Mouse (Mus musculus) 3T3-L1 (cell line): ENCODE results near the gene Rac1.
A peak's percentile ranks its signal among the peaks of the same experiment; 100 is the strongest.

Experiments
- DNase-seq: peaks from one replicate; pipeline ENCODE4 v3.0.0-alpha.2; 2015; ENCODE audit warnings: low read depth, low spot score

Gene Rac1

DNA sequence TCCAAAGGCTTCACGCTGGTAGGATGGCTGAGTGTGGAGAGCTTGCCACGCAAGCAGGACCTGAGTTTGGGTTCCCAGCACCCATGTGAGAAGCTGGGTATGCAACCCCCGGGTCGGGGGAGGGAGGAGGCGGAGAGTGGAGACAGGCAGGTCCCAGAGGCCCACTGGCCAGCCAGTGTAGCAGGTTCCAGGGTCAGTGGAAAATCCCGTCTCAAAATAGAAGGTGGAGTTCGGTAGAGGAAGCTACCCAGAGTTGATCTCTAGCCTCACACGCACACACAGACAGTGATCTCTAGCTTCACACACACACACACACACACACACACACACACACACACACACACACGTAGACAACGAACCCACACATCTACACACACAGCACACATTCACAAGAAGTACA, 34.7 kb downstream of the Rac1 start:
- DNase-seq = no peak

DNA sequence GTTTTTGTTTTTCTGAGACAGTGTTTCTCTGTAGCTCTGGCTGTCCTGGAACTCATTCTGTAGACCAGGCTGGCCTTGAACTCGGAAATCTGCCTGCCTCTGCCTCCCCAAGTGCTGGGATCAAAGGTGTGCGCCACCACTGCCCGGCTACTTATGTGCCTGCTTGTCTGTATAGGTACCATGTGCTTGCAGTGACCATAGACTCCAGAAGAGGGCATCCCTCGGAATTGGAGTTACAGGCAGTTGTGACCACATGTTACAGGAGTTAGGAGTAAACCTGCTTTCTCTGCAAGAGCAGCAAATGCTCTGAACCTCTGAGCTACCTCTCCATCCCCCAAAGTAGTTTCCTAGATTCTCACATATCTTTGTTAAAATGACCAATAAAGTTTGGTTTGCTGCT, 36.1 kb downstream of the Rac1 start:
- DNase-seq = no peak

DNA sequence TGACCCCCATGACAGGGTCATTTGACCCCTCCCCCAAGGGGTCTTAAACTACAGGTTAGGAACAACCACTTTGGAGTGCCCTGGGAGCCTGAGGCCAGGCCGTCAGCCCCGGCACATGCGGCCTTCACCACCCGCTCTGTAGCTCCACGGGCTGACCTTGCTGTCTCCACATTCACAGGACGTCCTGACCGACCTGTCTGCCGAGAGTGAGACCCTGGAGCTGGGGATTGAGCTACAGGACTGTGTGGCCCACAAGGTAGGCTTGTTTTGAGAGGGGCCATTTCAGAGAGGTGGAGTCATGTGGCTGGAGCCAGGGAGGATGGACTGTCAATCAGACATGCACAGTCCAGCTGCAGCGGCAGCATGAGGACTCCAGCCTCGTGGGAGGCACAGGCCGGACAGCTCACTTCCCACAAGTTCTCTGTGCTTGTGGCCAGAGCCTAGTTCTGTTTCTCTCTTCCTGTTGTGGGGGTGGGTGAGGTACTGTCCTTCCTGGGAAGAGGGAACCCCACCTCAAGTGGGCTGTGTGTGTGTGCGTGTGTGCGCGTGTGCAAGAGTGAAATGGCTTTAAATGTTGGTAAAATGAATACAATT, 38.0 kb downstream of the Rac1 start:
- DNase-seq = no peak

DNA sequence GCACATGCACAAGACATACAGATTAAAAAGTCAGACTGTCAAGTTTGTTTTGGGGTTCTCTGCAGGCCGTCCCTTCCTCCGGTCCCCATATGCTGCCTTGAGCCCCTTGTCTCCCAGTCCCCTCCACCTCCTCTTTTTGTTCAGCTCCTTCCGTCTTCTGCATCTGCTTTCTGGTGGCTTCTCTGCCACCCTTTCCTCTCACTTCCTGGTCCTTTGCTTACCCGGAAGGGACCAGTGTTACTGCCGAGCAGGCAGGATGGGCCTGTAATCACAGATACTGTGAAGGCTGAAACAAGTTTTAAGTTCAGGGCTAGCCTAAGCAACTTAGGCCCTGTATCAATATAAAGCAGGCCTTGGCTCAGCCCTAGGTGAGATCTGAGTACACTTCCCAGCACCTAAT, 39.8 kb downstream of the Rac1 start:
- no peak for DNase-seq

DNA sequence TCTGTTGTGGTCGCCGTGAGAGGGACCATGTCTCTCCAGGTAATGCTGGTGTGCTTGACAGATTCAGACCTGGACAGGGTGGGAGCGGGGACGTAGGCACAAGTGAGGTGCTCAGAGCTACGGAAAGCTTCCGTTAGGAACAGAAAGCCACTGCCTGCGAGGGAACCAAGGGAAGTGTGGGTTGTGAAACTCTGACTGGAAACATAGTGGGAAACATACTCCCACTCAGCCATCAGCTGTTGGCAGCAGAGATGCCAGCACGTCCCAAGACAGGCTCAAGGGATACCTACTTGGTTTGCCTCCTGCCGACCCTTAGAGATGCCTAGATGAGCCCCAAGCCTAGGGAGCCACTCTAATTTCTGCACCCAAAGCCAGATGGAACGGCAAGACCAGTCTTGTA, 40.6 kb downstream of the Rac1 start:
- DNase-seq = no peak

DNA sequence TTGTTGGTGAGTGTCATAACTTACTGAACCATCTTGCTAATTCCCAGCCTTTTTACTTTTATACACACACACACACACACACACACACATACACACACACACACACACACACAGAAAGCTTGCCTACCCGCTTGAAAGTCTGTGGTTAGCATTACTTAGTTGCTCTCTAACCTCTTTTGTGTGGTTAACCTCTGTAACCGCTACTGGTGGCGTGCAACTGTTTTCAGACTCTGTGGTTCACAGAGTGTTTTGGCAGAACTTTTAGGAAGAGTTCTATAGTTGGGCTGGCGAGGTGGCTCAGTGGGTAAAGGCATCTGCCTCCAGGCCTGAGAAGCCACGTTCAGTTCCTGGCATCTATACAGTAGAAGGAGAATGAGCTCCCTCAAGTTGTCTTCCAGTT, 42.9 kb downstream of the Rac1 start:
- DNase-seq = no peak

DNA sequence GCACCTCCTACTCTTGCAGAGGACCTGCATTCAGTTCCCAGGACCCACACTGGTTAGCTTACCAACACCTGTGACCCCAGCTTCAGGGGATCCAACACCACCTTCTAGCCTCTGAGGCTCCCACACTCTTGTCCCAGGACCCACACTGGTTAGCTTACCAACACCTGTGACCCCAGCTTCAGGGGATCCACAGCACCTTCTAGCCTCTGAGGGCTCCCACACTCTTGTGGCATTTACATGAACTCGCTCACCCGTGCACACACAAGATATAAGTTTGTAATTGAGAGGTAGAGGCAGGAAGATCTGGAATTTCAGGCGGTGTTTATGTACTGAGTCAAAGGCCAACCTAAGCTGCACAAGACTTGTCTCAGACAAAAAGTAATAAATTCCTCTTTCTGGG, 49.9 kb downstream of the Rac1 start:
- no peak for DNase-seq

DNA sequence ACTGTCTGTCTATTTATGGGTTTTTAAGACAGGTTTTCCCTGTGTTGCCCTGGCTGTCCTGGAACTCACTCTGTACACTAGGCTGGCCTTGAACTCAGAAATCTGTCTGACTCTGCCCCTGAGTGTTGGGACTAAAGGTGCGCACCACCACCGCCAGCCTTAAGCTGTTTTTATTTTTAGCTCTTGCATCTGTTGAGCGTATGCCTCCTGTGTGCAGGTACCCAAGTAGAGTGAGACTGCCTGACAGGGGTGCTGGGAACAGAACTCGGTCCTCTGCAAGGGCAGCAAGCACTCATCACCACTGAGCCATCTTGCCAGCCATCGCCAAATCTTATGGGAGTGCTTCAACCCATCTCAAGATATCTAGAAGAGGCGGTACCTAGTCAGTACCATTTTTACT, 51.8 kb downstream of the Rac1 start:
- DNase-seq = no peak

DNA sequence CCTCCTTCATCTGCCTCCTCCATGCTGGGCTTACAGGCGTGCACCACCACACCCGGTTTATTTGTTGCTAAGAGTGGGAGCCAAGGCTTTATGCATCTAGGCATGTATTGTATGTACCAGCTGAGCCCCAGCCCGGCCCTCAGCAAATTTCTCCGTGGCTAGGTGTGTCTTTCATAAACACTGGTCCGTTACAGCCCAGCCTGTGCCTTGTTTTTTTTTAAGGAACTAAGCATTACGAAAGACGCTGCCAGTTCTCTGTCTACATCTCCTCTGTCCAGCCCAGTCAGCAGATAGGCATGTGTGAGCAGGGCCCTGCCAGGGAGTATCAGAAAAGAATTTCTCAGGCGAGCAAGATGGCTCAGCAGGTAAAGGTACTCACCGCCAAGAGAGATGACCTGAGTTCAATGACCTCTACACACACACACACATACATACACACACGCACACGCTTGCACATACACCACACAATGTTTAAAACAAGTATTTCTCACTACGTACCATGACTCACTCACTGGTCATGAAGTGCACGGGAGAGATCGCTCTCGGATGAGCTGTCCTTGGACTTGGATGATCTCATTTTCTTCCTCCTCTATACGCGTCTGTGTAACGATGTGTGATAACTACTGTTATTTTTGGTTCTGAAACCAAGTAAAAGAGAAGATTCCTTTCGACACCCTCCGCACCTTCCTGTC, 52.5 kb downstream of the Rac1 start:
- DNase-seq = peak; percentile 91

DNA sequence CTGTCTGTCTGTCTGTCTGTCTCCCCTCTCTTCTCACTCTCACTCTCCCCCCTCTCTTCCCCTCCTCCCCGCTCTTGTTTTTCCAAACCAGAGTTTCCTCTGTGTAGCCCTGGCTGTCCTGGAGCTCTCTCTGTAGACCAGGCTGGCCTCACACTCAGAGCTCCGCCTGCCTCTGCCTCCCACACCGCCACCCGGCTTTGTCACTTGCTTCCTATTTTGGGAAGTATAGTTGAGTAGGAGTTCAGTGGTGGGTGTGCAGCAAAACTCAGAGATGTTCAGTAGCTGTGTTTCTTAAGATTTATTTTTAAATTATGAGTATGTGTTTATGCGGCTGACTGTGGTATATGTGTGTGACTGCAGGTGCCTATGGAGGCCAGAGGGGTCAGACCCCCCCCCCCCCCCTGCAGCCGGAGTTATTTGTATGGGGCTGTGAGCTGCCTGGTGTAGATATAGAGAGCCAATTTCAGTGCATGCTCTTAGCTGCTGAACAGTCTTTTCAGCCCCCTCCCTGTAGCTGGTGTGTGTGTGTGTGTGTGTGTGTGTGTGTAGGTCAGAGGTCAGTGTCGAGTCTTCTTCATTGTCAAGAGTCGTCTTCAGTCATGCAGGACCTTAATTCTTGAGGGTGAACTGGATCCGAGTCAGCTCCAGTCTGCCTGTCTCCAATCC, 55.8 kb downstream of the Rac1 start:
- DNase-seq = no peak

DNA sequence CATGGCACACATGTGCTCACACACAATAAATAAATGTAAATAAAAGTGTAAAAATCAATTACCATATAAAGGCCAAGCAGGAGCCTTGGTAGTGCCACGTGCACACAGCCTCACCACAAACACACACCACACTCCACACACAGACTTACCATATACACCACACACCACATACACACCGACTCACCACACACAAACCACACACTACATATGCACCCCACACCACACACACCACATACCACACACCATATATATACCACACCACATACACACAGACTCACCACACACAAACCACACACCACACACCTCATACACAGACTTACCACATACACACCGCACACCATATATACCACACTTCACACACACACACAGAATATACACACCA, 56.7 kb downstream of the Rac1 start:
- no peak for DNase-seq

DNA sequence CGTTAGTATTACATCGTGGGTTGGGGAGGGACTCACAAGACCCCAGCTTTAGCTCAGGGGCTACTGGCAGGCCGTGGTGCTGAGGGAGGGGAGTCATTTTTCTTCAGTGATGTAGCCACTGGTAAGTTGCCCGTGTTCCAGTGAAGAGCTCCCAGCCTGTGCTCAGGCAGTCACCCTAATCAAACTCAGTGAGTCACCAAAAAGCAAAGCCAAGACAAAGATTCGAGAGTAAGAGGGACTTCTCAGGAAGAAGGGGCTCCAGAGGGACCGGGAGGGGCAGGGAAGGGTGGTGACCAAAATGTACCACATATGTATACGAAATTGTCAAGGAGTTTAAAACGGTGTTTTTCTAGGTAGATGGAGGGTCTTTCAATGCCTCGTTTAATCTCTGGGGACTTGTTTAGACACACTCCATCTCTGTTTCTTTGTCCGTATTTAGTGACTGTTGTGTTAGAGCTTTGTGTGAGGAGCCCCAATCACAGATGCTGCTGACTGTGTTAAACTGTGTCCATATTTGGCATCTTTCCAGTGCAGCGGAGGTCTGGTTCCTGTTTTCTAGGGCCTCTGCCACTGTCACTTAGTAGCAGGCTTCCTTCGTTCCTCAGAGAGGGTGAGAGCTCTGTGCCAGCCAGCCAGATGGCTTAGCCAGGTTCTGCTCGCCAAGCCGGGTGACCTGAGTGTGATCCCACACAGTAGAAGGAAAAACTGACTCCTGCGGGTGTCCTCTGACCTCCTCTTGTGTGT, 57.2 kb downstream of the Rac1 start:
- DNase-seq = no peak

DNA sequence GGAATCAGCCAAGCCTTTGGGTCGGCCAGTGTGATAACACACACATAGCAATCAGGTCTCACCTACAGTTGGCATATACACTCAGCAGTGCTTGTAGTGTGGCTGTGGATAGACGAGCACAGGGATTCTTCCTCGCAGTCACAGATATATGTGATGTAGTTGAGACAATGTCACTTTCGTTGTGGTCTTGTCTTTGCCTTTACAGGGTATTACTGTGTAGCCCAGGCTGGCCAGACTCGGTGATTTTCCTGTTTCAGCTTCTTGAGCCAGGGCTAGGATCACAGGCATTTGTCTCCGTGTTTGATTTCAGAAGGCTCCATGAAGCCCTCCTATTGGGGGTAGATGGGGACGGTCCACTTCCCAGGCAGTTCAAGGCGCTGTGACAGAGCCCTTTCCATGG, 58.2 kb downstream of the Rac1 start:
- no peak for DNase-seq

DNA sequence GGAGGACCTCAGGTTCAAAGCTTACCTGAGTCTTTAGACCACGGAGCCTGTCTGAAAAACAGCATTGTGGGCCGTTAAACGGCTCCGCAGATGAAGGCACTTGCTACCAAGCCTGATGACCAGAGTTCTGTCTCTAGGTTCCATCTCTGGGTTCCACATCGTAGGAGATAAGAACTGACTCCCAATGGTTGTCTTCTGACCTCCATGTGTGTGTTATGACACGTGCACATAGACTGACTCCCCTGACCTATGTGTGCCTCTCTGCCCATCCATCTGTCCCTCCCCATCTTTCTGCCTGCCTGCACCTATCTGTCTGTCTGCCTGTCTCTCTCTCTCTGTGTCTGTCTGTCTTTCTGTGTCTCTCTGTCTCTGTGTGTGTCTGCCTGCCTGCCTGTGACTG, 59.9 kb downstream of the Rac1 start:
- DNase-seq = no peak

DNA sequence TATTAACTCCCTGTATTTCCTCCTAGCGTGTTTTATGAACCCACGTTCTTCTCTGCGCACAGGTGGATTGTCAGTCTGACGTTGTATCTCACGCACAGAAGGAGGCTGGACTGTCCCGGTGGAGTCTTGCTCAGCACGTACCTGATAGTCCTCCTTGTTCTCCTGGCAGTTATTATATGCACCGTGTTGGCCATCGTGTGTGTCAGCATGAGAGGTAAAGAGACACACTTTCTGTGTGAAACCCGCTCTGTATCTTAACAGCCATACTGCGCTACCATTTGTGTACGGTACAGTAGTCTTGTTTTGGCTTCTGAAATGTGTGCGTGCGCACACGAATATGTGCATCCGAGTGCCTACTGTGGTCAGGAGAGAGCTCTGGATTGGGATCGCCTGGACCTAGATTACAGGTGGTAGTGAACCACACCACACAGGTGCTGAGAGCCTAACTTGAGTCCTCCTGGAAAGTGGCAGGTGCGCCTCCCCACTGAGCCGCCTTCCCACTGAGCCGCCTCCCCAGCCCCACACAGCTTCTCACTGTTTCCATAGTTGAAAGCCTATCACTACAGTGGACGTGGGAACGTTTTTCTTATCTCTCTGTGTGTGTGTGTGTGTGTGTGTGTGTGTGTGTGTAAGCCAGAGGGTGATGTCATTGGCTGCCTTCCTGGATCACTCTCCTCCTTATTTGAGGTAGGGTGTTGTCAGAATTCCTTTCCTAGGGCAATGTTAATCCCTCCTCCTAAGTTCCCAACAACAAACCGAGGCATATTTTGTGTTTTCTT, 60.8 kb downstream of the Rac1 start:
- DNase-seq = no peak

DNA sequence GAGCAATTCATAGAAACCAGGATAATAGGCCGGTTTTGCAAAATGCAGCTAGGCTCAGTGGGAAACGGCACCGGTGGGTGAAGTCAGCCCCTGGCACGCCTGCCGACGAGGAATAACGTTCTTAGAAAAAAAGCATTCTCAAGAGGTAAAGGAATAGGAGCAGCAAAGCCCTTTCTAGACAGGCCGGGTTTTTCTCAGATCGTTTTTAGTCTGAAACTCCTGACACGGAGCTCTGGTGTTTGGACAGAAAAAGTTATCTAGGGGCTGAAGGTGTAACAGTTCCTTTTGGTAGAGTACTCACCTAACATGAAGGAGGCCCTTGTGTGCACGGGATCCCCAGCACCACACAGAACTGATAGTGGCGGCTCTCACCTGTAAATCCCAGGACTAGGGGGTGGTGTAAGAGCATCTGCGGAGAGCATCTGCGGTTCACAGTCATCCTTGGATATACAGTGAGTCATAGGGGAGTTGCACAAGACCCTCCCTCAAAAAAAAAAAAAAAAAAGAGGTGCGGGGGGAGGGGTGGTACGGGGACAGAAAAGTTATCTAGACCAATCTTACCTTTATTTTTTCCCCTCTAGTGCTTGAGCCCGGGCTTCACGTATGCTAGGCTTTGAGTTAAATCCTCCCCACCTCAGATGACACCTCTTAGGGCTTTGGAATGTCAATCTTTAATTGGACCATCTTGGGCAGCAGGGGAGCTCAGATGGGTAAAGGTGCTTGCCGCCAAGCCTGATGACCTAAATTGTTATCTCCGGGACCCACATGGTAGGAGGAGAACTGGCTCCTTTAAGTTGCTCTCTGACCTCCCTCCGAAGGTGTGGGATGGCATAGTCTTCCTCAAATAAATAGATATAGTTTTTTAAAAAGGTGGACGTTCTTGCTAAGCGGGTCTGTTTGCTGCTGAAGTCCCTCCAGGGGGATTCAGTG, 62.4 kb downstream of the Rac1 start:
- no peak for DNase-seq

DNA sequence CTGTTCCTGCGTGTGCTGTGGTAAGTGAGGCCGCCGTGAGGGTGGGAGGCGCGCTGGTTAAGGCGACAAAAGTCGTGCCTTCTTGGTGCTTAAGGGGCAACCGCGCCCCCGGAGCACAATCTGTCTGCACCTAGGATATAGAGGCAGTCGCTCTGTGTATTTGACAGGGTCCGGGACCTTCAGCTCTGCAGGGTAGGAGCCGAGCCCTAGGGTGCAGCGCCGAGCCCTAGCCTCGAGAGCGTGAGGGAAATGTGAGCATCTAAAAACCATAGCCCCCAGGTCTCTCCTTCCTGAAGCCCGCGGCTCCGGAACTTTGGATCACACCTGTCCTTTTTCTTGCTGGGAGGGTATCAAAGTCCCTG, 63.1 kb downstream of the Rac1 start:
- peak; percentile 26 for DNase-seq

DNA sequence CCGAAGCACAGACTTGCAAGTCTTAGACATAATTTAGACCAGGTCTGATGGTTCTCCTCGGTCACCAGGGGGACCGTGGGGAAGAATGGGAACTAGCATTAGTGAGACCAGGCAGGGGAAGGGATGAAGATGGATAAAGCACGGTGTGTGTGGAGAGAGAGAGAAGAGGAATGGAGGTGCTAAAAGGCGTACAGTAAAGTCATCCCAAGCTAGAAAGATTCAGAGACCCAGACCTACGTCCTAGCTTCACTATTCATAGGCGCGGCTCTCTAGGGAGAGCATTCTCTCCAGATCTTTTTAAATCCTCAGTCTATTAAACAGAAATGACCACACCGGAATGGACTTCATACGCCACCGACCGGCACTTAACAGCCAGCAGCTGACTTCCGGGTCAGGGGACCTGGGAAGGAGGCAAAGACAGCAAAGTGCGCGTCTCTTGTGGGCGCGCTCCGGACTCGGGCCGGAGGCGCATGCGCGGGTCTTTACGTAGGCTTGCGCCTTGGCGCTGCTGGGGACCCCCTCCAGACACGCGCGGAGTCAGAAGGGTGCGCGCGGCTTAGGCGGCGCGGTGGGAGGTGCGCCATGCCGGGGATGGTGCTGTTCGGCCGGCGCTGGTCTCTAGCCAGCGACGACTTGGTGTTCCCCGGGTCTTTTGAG, 63.6 kb downstream of the Rac1 start, which contains the start of gene Daglb:
Gene Daglb, plus strand, starts transcription at position 485 of the 657 bp plus-strand sequence.
- peak; percentile 72 for DNase-seq

DNA sequence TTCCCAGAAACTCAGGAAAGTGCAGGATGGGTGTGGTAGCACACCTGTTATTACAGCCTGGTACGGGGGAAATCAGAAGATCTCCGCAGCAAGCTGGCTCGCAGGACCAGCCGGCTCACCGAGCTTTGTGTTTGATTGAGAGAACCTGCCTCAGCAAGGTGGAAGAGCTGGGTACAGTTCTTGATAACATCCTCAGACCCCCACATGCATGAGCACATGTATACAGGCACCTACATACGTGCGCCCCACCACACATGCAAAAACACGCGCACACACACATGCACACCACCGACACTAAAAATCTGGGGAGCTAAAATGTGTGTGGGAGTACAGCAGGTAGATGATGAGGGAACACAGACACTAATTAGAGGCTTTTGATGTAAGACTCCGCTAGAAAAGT, 64.2 kb downstream of the Rac1 start:
- no peak for DNase-seq
